Mouse (Mus musculus) kidney, embryonic 16.5 days (tissue): ENCODE measurements at regions not wholly inside any gene's neighbourhood (a gene's known extent, or its start where the extent isn't known, plus 50 kb on each side); places are given as distances from the start of the nearest gene placed in this dataset.

ENCODE experiments used
- ATAC-seq: fragments of 200-750 bp; cut with Nextera tagmentation; 2 replicates; pipeline ENCODE4 v1.8.0; 2017; ENCODE audit warnings: moderate TSS enrichment; ENCODE audit not compliant: low FRiP score, low TSS enrichment
- H3K27ac ChIP-seq: fragments of 300-500 bp; sonication (generic); 2 replicates; pipeline ENCODE4 v1.5.1; 2014; ENCODE audit warnings: low read length
- H3K27me3 ChIP-seq: fragments of 300-500 bp; sonication (generic); 2 replicates; pipeline ENCODE4 v1.6.1; 2014; ENCODE audit warnings: low read length, control low read depth, mixed read lengths; ENCODE audit not compliant: insufficient read depth
- H3K36me3 ChIP-seq: fragments of 300-500 bp; sonication (generic); 2 replicates; pipeline ENCODE4 v1.6.1; 2014; ENCODE audit warnings: low read length, control low read depth, mixed read lengths; ENCODE audit not compliant: insufficient read depth
- H3K4me1 ChIP-seq: fragments of 300-500 bp; sonication (generic); 2 replicates; pipeline ENCODE4 v1.6.1; 2014; ENCODE audit warnings: low read length, control low read depth, mixed read lengths; ENCODE audit not compliant: insufficient read depth
- H3K4me2 ChIP-seq: fragments of 300-500 bp; sonication (generic); replicated peaks from 2 replicates; pipeline ENCODE4 v1.6.1; 2014; ENCODE audit warnings: low read depth, low read length
- H3K4me3 ChIP-seq: fragments of 300-500 bp; sonication (generic); 2 replicates; pipeline ENCODE4 v1.5.1; 2014; ENCODE audit warnings: mild to moderate bottlenecking, low read length
- H3K9ac ChIP-seq: fragments of 300-500 bp; sonication (generic); replicated peaks from 2 replicates; pipeline ENCODE4 v1.6.1; 2014; ENCODE audit warnings: low read length
- H3K9me3 ChIP-seq: fragments of 300-500 bp; sonication (generic); 2 replicates; pipeline ENCODE4 v1.6.1; 2016; ENCODE audit warnings: low read length, control low read depth
- WGBS: fragments of 180-500 bp; shearing (Covaris S2); extraction: QIAGEN DNeasy Blood & Tissue Kit; methylation state at CpG from one replicate; pipeline ENCODE4 v1.1.7; 2014; 5-methylcytosine and 5-hydroxymethylcytosine counted together

GRCm38 (mm10) chr5:119418486-119418885 lies 252.0 kb upstream of the Tbx3 start:
- no peak overlapping the region for H3K4me2 ChIP-seq
- H3K9me3 ChIP-seq, result peaks cover 4% of the 10 kb centered on the region
- H3K36me3 ChIP-seq, result no peaks in the 10 kb centered on the region
- H3K27me3 ChIP-seq, result no peaks in the 10 kb centered on the region
- H3K9ac ChIP-seq, result no peak overlapping the region
- no peak overlapping the region for H3K27ac ChIP-seq
- no peak for ATAC-seq
- H3K4me3 ChIP-seq, result no peak overlapping the region
- WGBS, result 32% methylated on average over 5 of the region's 5 CpGs
- H3K4me1 ChIP-seq, result no peaks in the 10 kb centered on the region

GRCm38 (mm10) chr5:119427511-119428019 lies 242.9 kb upstream of the Tbx3 start:
- Histone ChIP-seq H3K27ac (no peak overlapping the region), H3K36me3 (no peaks in the 10 kb centered on the region), H3K27me3 (no peaks in the 10 kb centered on the region), H3K4me2 (no peak overlapping the region), H3K9ac (no peak overlapping the region), H3K4me1 (no peaks in the 10 kb centered on the region), H3K9me3 (no peaks in the 10 kb centered on the region), H3K4me3 (no peak overlapping the region)
- 70% methylated on average over 12 of the region's 12 CpGs for WGBS
- ATAC-seq, result no peak

GRCm38 (mm10) chr5:119431271-119431756 lies 239.2 kb upstream of the Tbx3 start:
- H3K27ac ChIP-seq, result no peak overlapping the region
- no peaks in the 10 kb centered on the region for H3K9me3 ChIP-seq
- H3K4me3 ChIP-seq, result no peak overlapping the region
- H3K27me3 ChIP-seq, result no peaks in the 10 kb centered on the region
- no peak overlapping the region for H3K4me2 ChIP-seq
- ATAC-seq, result no peak
- WGBS, result 76% methylated on average over 9 of the region's 9 CpGs
- H3K36me3 ChIP-seq, result no peaks in the 10 kb centered on the region
- no peak overlapping the region for H3K9ac ChIP-seq
- H3K4me1 ChIP-seq, result no peaks in the 10 kb centered on the region

GRCm38 (mm10) chr5:119434572-119434971 lies 235.9 kb upstream of the Tbx3 start:
- H3K4me2 ChIP-seq, result no peak overlapping the region
- no peak overlapping the region for H3K27ac ChIP-seq
- H3K27me3 ChIP-seq, result no peaks in the 10 kb centered on the region
- no peak for ATAC-seq
- no peaks in the 10 kb centered on the region for H3K36me3 ChIP-seq
- no peak overlapping the region for H3K9ac ChIP-seq
- peaks cover 11% of the 10 kb centered on the region; the same call in 1 of the 2 replicates for H3K9me3 ChIP-seq
- H3K4me1 ChIP-seq, result no peaks in the 10 kb centered on the region
- 58% methylated on average over 7 of the region's 7 CpGs for WGBS
- no peak overlapping the region for H3K4me3 ChIP-seq

- Histone ChIP-seq H3K4me3 (no peak overlapping the region), H3K4me2 (no peak overlapping the region), H3K9ac (no peak overlapping the region), H3K9me3 (no peaks in the 10 kb centered on the region), H3K27ac (no peak overlapping the region), H3K4me1 (0 out of 2 replicates have a peak, but pooled peaks cover 5% of the 10 kb centered on the region), H3K27me3 (peaks cover 2% of the 10 kb centered on the region; the same call in 1 of the 2 replicates), H3K36me3 (no peaks in the 10 kb centered on the region)
- WGBS, result 91% methylated on average over 4 of the region's 4 CpGs
- ATAC-seq, result no peak
These were observed 222.0 kb upstream of the Tbx3 start for GRCm38 (mm10) chr5:119448494-119448893.

- Histone ChIP-seq H3K9me3 (no peaks in the 10 kb centered on the region), H3K36me3 (no peaks in the 10 kb centered on the region), H3K4me2 (no peak overlapping the region), H3K4me3 (no peak overlapping the region), H3K4me1 (0 out of 2 replicates have a peak, but pooled peaks cover 5% of the 10 kb centered on the region), H3K9ac (no peak overlapping the region), H3K27me3 (peaks cover 2% of the 10 kb centered on the region; the same call in 1 of the 2 replicates), H3K27ac (no peak overlapping the region)
- 47% methylated on average over 7 of the region's 7 CpGs for WGBS
- no peak for ATAC-seq
These were observed 221.3 kb upstream of the Tbx3 start for GRCm38 (mm10) chr5:119449166-119449565.

GRCm38 (mm10) chr5:119459751-119460150 lies 210.7 kb upstream of the Tbx3 start:
- Histone ChIP-seq H3K9ac (no peak overlapping the region), H3K27me3 (no peaks in the 10 kb centered on the region), H3K36me3 (no peaks in the 10 kb centered on the region), H3K4me2 (no peak overlapping the region), H3K27ac (no peak overlapping the region), H3K9me3 (no peaks in the 10 kb centered on the region), H3K4me1 (no peaks in the 10 kb centered on the region), H3K4me3 (no peak overlapping the region)
- ATAC-seq, result no peak
- WGBS, result 46% methylated on average over 3 of the region's 3 CpGs

GRCm38 (mm10) chr5:119462659-119463530 lies 207.6 kb upstream of the Tbx3 start:
- Histone ChIP-seq H3K27me3 (no peaks in the 10 kb centered on the region), H3K9me3 (no peaks in the 10 kb centered on the region), H3K36me3 (no peaks in the 10 kb centered on the region), H3K4me1 (no peaks in the 10 kb centered on the region), H3K9ac (no peak overlapping the region), H3K4me2 (no peak overlapping the region), H3K4me3 (no peak overlapping the region), H3K27ac (no peak overlapping the region)
- no peak for ATAC-seq
- 67% methylated on average over 14 of the region's 14 CpGs for WGBS

- no peaks in the 10 kb centered on the region for H3K4me1 ChIP-seq
- 67% methylated on average over 4 of the region's 4 CpGs for WGBS
- H3K27me3 ChIP-seq, result no peaks in the 10 kb centered on the region
- no peak overlapping the region for H3K4me2 ChIP-seq
- H3K27ac ChIP-seq, result no peak overlapping the region
- no peak for ATAC-seq
- no peaks in the 10 kb centered on the region for H3K9me3 ChIP-seq
- no peaks in the 10 kb centered on the region for H3K36me3 ChIP-seq
- H3K4me3 ChIP-seq, result no peak overlapping the region
- no peak overlapping the region for H3K9ac ChIP-seq
These were observed 205.9 kb upstream of the Tbx3 start for GRCm38 (mm10) chr5:119464553-119464952.
